Mouse (Mus musculus) forelimb bud, embryonic 11.5 days (tissue): Measurements from ENCODE around the gene Ankrd22.
"Not testable (repeated sequence)": the region's sequence is repeated elsewhere in the genome, so short reads cannot be mapped to it uniquely, and the experiment has no call there.

Experiments
- DNase-seq: peaks from one replicate; pipeline ENCODE4 v3.0.0-alpha.2; 2012; ENCODE audit warnings: low read depth, low spot score

Gene Ankrd22

DNA sequence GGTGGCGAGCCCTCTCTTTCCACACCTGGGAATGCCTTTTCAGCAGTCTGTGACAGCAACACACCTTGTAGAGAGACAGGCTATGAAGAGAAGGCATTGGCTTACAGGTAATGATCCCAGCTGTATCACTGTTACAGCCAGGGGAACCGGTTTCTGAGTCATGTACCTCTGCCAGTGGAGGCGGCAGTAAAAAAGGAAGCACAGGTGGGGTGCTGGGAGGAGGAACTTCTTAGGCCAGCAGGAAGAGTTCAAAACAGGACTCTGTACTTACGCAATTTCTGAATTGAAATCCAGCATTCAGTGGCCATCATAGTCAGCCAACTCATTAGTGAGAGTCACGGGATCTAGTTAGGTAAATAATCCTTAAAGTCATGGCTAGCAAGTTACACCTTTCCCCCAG, at the start of gene Ankrd22:
TSS of gene Ankrd22 (minus strand) at position 163 of the 400 bp plus-strand sequence.
- no peak for DNase-seq

- DNase-seq, result no peak
Measured at GRCm38 (mm10) chr19:34214136-34214535, 48.3 kb upstream of the Ankrd22 start.

DNA sequence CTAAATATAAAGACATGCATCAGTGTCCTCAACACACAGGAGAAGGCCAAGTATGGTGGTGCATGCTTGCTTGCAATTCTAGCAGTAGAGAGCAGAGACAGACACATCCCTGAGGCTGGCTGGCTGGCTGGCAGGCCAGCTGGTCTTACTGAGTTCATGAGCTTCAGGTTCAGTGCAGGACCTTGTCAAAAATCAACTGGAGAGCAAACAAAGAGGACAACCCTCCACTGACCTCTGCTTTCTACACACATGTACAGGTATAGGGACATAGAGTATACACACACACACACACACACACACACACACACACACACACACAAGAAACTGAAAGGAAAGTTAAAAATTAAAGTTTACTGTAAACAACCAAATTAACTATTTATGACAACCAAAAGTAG, 47.4 kb upstream of the Ankrd22 start:
- DNase-seq, result no peak

- no peak for DNase-seq
Measured at GRCm38 (mm10) chr19:34212489-34213250, 46.8 kb upstream of the Ankrd22 start.

- DNase-seq, result no peak
Measured at GRCm38 (mm10) chr19:34210841-34211240, 45.0 kb upstream of the Ankrd22 start.

DNA sequence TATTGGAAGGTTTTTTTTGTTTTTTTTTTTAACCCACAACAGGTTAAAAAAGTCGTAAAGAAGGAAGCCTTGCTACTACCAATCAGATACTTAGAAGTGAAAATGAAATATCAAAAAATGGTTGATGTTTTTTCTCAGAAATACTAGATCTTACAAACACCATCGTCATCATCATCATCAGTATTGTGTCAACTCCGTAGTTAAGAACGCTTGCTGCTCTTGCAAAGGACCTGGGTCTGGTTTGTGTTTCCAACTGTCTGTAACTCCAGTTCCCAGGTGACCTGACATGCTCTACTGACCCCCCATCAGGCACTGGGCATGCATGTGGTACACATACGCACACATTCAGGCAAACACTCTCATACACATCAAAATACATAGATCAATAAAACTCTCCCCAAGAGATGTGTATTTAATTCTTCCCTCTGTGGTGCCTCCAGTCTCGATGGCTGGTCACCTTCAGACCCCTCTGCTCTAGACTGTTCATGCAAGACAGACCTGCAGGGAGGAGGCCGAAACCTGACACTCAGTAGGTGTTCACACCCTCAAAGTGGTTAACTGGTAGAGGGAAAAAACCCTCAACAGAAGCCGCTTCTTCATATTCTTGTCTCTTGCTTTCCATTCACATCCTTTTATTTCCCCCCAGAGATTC, 44.2 kb upstream of the Ankrd22 start:
- no peak for DNase-seq

DNA sequence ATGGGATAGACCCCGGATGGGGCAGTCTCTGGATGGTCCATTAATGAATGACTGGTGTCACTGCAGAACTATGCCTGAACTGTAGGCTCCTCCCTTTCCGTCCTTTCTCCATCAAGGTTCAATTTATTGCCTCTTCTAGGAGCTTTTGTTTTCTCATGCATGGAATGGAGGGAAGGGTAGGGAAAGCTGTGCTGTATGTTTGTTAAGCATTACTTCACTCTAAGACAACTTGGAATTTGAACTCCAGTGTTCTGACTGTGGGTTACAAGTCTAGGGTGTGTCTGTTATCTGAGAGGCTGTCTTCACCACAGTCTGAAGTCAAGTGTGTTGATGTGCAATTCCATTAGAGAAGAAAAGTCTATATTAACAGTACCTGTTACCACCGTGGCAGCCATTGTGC, 43.2 kb upstream of the Ankrd22 start:
- no peak for DNase-seq

GRCm38 (mm10) chr19:34206760-34207440, 41.0 kb upstream of the Ankrd22 start:
- DNase-seq, result no peak

DNA sequence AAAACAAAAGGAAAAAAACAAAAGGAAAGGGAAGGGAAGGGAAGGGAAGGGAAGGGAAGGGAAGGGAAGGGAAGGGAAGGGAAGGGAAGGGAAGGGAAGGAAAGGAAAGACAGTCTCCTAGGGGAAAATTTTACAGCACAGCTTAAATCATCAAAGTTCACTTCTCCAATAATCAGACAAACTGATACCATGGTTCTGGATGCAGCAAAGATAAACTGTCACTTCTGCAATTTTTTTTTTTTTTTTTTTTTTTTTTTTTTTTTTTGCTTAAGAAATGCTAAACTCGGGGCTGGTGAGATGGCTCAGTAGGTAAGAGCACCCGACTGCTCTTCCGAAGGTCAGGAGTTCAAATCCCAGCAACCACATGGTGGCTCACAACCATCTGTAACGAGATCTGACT, 40.3 kb upstream of the Ankrd22 start:
- DNase-seq, result not testable (repeated sequence)

DNA sequence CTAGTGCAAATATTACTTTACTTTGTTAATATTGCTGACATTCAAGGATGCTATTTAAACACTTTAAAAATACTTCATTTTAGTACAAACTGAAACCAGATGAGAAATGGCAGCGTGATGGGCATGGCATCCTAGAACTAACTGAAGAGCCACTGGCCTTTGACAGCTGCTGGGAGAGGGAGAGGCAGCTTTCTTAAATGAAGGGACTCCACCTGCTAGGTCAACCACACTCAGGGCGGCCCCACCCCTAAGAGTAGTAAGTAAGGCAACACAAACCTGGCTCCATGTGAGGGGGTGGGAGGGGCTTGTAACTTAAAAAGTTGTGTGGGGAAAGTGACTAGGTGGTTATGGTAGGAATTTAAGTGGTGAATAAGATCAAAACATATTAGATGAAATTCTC, 36.8 kb upstream of the Ankrd22 start:
- no peak for DNase-seq

GRCm38 (mm10) chr19:34199488-34199887, 33.6 kb upstream of the Ankrd22 start:
- DNase-seq, result no peak

DNA sequence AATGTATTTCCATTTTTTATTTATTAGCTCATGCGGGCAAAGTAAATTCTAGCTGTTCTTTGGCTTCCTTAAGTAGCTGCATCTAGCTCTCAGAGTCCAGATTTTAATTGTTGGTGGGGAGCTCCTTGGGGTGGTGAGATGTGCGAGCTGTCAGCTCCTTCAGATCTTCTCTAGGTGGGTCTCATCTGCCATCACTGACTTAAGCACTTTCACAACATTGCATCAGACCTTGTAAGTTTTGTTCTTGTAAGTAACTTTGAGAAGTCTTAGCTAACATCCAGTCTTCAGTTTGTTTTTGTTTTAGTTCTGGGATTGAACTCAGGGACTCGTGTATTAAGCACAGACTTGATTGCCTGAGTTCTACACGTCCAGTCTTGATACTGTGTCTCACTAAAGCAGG, 33.0 kb upstream of the Ankrd22 start:
- DNase-seq, result no peak

- DNase-seq, result no peak
Measured at GRCm38 (mm10) chr19:34198066-34198465, 32.2 kb upstream of the Ankrd22 start.

DNA sequence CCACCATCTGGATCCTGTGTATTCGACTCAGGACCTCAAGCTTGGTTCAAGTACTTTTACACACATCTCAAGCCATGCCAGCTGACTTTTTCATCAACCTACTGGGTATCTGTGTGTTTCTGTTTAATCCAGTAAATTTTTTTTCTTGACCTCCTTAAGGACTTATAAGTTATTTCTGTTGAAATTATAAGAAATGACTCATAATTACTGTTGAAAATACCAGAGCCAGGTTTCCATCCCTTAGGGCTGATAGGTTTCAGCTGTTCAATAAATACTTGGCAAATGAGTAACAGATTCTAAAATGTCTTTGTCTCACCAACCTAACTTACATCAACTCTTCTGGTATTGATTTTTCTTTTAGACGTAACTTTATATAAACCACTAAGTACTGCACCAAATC, 29.2 kb upstream of the Ankrd22 start:
- peak; percentile 58 for DNase-seq

GRCm38 (mm10) chr19:34194132-34194745, 28.4 kb upstream of the Ankrd22 start:
- no peak for DNase-seq

DNA sequence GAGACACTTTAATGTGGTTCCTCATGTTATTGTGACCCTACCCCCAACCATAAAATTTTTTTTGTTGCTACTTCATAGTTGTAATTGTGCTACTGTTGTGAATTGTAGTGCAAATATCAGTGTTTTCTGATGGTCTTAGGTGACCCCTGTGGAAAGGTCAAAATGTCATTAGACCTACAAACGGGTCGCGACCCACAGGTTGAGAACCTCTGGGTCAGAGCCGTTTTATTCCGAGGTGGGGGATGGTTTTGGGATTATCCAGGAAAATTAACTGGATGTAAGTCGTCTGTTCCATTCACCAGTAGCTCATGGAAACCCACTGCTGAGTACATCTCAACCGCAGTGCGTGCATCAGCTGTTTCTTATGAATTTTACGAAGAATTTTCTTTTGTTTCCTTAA, 27.8 kb upstream of the Ankrd22 start:
- DNase-seq, result no peak

DNA sequence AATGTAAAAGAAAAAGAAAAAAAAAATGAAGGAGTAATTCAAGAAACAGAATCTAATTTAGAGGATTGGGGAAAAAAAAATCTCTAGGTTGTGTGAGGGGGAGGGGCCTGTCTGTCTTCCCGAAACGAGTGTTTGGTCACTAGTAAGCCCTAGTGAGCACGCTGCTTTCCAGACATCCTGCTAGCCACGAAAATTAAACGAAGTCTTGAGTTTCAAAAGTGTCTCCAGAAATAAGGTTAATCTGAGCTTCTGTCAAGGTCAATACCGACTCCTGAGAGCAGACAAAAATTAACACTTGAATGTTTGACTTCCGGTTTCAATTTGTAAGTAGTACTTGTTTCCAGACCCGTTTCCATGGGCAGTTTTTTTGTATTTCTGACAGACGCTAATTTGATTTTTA, 27.3 kb upstream of the Ankrd22 start:
- peak; percentile 43 for DNase-seq

GRCm38 (mm10) chr19:34192008-34192963, 26.4 kb upstream of the Ankrd22 start, which contains the start of gene Stambpl1:
Stambpl1 (plus strand) TSS chr19:34192229.
- DNase-seq, result peak; percentile 35

DNA sequence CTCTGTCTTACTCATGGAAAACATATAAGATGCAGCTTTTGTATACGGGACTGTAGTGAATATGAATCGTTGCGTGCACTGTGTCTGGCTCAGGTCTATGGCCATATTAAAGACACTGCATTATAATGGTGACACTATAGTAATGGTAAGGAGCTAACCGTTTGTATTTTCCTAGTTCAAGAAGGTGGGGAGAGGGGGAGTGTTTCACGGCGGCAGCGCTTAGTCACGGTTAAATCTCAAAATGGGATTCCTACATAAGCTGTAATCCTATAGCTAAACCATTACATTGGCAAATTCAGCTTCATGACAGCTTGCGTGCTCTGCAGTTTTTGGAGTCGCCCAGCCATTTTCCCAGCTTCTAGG, 25.8 kb upstream of the Ankrd22 start:
- DNase-seq, result no peak

DNA sequence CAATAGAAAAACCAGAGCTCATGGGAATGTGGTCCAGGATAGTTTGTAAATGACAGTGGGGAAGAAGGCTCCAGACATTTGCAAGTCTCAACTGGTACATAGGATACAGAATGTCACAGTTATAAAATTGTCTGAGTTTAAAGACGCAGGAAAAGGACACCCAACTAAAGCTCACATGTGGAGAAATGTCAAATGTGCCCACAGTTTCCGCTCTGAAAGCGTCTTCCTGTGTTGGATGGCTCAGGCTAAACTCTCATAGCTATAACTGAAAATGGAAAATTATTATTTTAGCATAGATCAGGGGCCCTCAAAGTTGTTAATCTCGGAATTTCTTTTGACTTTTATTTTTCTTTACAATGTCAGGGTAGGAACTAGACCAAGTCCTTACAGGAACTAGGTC, 21.0 kb upstream of the Ankrd22 start:
- no peak for DNase-seq

DNA sequence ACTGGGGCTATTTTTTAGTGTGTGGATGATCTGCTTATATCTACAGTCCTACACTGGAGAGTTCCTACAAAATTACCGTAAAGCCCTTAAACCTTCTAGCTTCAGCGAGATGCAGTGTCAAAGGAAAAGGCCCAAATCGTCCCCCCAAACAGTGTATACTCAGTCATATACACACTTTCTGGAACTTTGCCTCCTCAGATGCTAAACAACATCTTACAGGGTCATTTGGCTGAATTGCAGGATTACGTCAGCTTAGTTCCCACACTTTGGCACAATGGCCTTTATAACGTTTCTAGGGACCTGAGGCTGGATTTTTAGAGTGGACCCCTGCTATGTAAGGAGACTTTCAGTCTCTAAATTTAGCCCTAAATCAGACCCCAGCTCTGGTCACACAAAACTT, 16.6 kb upstream of the Ankrd22 start:
- DNase-seq, result no peak
